Mouse (Mus musculus) E14TG2a.4 (cell line): ENCODE data around the gene Xpo1.

Source experiments
- H3K27me3 ChIP-seq: 2 replicates; pipeline ENCODE4 v1.6.1; 2014; ENCODE audit warnings: low read length, control low read depth; ENCODE audit not compliant: insufficient read depth
- H3K36me3 ChIP-seq: 2 replicates; pipeline ENCODE4 v1.6.1; 2014; ENCODE audit warnings: low read length, control low read depth; ENCODE audit not compliant: insufficient read depth
- H3K4me1 ChIP-seq: replicated peaks from 2 replicates; pipeline ENCODE4 v1.6.1; 2014; ENCODE audit warnings: low read depth, low read length, control low read depth
- H3K4me3 ChIP-seq: replicated peaks from 2 replicates; pipeline ENCODE4 v1.5.1; 2014; ENCODE audit warnings: mild to moderate bottlenecking, low read length
- H3K9me3 ChIP-seq: 2 replicates; pipeline ENCODE4 v1.6.1; 2014; ENCODE audit warnings: low read length, control low read depth
- CTCF ChIP-seq: conservative IDR thresholded peaks from 2 replicates; pipeline ENCODE4 v1.5.1; 2014; ENCODE audit warnings: low read length
- NANOG ChIP-seq: IDR thresholded peaks from 2 replicates; pipeline ENCODE4 v1.6.1; 2014; ENCODE audit warnings: borderline replicate concordance, low read length, mixed read lengths
- POU5F1 ChIP-seq: IDR thresholded peaks from 2 replicates; pipeline ENCODE4 v1.6.1; 2014; ENCODE audit warnings: low read length, borderline replicate concordance

Gene Xpo1

GRCm38 (mm10) chr11:23255427-23256193 is at the start of gene Xpo1:
Gene Xpo1 (plus strand): TSS chr11:23256041.
- Histone ChIP-seq H3K36me3 (peaks cover 19% of the 10 kb centered on the region), H3K4me3 (peak within 1 kb of the TSS; percentile 98), H3K9me3 (no peaks in the 10 kb centered on the region), H3K27me3 (no peaks in the 10 kb centered on the region), H3K4me1 (peaks cover 37% of the 10 kb centered on the region)
- TF ChIP-seq NANOG, result no peak
- TF ChIP-seq POU5F1, result no peak
- no peak for TF ChIP-seq CTCF

GRCm38 (mm10) chr11:23209717-23210116 is 46.1 kb upstream of the Xpo1 start:
- peaks cover 15% of the 10 kb centered on the region for H3K4me1 ChIP-seq
- no peak overlapping the region for H3K4me3 ChIP-seq
- TF ChIP-seq CTCF, result no peak
- TF ChIP-seq NANOG, result no peak
- no peak for TF ChIP-seq POU5F1
- no peaks in the 10 kb centered on the region for H3K9me3 ChIP-seq
- no peaks in the 10 kb centered on the region for H3K36me3 ChIP-seq
- no peaks in the 10 kb centered on the region for H3K27me3 ChIP-seq

- H3K36me3 ChIP-seq, result no peaks in the 10 kb centered on the region
- peaks cover 15% of the 10 kb centered on the region for H3K4me1 ChIP-seq
- peak overlapping the region; percentile 55 for H3K4me3 ChIP-seq
- H3K9me3 ChIP-seq, result peaks cover 5% of the 10 kb centered on the region; the same call in 1 of the 2 replicates
- TF ChIP-seq CTCF, result no peak
- TF ChIP-seq NANOG, result no peak
- TF ChIP-seq POU5F1, result no peak
- H3K27me3 ChIP-seq, result no peaks in the 10 kb centered on the region
These were observed 45.0 kb upstream of the Xpo1 start for GRCm38 (mm10) chr11:23210590-23211510.

- Histone ChIP-seq H3K27me3 (no peaks in the 10 kb centered on the region), H3K36me3 (peaks cover 3% of the 10 kb centered on the region; the same call in 1 of the 2 replicates), H3K4me3 (no peak overlapping the region), H3K9me3 (peaks cover 30% of the 10 kb centered on the region), H3K4me1 (no peaks in the 10 kb centered on the region)
- TF ChIP-seq CTCF (no peak), POU5F1 (no peak), NANOG (no peak)
These were observed 38.4 kb upstream of the Xpo1 start for GRCm38 (mm10) chr11:23217430-23217829.

GRCm38 (mm10) chr11:23236015-23236414 is 19.8 kb upstream of the Xpo1 start:
- Histone ChIP-seq H3K27me3 (no peaks in the 10 kb centered on the region), H3K4me3 (no peak overlapping the region), H3K9me3 (peaks cover under 1% of the 10 kb centered on the region; the same call in 1 of the 2 replicates), H3K36me3 (no peaks in the 10 kb centered on the region), H3K4me1 (no peaks in the 10 kb centered on the region)
- TF ChIP-seq CTCF (no peak), POU5F1 (no peak), NANOG (no peak)

GRCm38 (mm10) chr11:23253931-23254330 is 1.9 kb upstream of the Xpo1 start:
- H3K4me3 ChIP-seq, result no peak overlapping the region
- no peak for TF ChIP-seq CTCF
- TF ChIP-seq POU5F1, result no peak
- no peak for TF ChIP-seq NANOG

GRCm38 (mm10) chr11:23254548-23254947 is 1.3 kb upstream of the Xpo1 start:
- TF ChIP-seq POU5F1 (no peak), NANOG (no peak), CTCF (no peak)
- Histone ChIP-seq H3K27me3 (no peaks in the 10 kb centered on the region), H3K4me1 (peaks cover 28% of the 10 kb centered on the region), H3K9me3 (no peaks in the 10 kb centered on the region), H3K4me3 (peak overlapping the region; percentile 98), H3K36me3 (peaks cover 11% of the 10 kb centered on the region)

More at GRCm38 (mm10) chr11:23253931-23254330, 1.9 kb upstream of the Xpo1 start:
- H3K4me1 ChIP-seq, result peaks cover 22% of the 10 kb centered on the region
- H3K36me3 ChIP-seq, result peaks cover 5% of the 10 kb centered on the region; the same call in 1 of the 2 replicates
- H3K9me3 ChIP-seq, result no peaks in the 10 kb centered on the region
- no peaks in the 10 kb centered on the region for H3K27me3 ChIP-seq

GRCm38 (mm10) chr11:23255053-23255426 is 801 bp upstream of the Xpo1 start:
- Histone ChIP-seq H3K9me3 (no peaks in the 10 kb centered on the region), H3K27me3 (no peaks in the 10 kb centered on the region), H3K36me3 (peaks cover 13% of the 10 kb centered on the region), H3K4me3 (peak overlapping the region; percentile 98), H3K4me1 (peaks cover 31% of the 10 kb centered on the region)
- TF ChIP-seq NANOG (no peak), POU5F1 (no peak), CTCF (no peak)
